33 mouse cellular contexts compared by ENCODE assay signal in the genomic region with DNA sequence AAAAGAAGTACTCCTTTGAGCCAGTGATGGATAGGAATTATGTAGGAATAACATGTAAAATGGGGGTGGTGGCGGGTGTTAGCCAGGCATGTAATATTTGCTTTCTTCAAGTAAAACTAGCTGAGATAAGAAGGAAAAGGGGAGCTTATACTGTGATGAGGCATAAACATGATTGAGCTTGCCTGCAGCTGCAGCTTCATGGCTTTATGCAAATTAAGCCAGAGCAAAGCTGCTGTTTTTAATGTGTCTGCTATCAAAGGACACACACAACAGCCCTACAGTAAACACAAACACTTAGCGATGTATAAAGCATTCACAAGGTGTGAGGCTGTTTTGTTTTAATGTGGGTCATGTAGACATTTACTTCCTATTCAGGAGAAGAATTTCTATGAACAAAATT.
DNase-seq lines count a peak whose midpoint lies in the region; ATAC-seq and TF ChIP-seq lines count a peak whose summit lies in the region.
"Had no signal": no experiment of that assay in that cellular context is flagged by ENCODE, and none has a peak within 500 bp of the region (broad histone marks: within the 10 kb centered on the region; RNA-seq: fewer than 3 reads in every experiment).

No protein-coding gene starts in this region.

- no peak overlapping the region for H3K9ac ChIP-seq in hindbrain, embryonic 13.5 days
- no peak overlapping the region for H3K9ac ChIP-seq in hindbrain, embryonic 12.5 days
- H3K9ac ChIP-seq in midbrain, embryonic 13.5 days (replicated peaks) = no peak overlapping the region
- no peak overlapping the region for H3K9ac ChIP-seq in midbrain, embryonic 11.5 days (ENCODE audit: low read length)
- H3K9ac ChIP-seq in midbrain, embryonic 15.5 days = no peak overlapping the region
- H3K9ac ChIP-seq: embryonic facial prominence, embryonic 15.5 days; heart, embryonic 12.5 days; intestine, embryonic 15.5 days; liver, embryonic 12.5 days; liver, postnatal 0 days had no signal

- WGBS in hindbrain, embryonic 13.5 days = 76% methylated on average over 2 of the region's 2 CpGs
- WGBS in hindbrain, embryonic 12.5 days = 84% methylated on average over 2 of the region's 2 CpGs
- 77% methylated on average over 2 of the region's 2 CpGs for WGBS in midbrain, embryonic 13.5 days
- WGBS in midbrain, embryonic 11.5 days = 92% methylated on average over 2 of the region's 2 CpGs
- 60% methylated on average over 2 of the region's 2 CpGs for WGBS in midbrain, embryonic 15.5 days

- H3K4me2 ChIP-seq in hindbrain, embryonic 13.5 days = no peak overlapping the region
- H3K4me2 ChIP-seq in hindbrain, embryonic 12.5 days (replicated peaks) = no peak overlapping the region
- H3K4me2 ChIP-seq in midbrain, embryonic 13.5 days (replicated peaks) = no peak overlapping the region
- H3K4me2 ChIP-seq in midbrain, embryonic 11.5 days = no peak overlapping the region
- no peak overlapping the region for H3K4me2 ChIP-seq in midbrain, embryonic 15.5 days
- H3K4me2 ChIP-seq: embryonic facial prominence, embryonic 15.5 days; heart, embryonic 12.5 days; intestine, embryonic 15.5 days; liver, embryonic 12.5 days had no signal

- no peaks in the 10 kb centered on the region for H3K36me3 ChIP-seq in hindbrain, embryonic 13.5 days
- no peaks in the 10 kb centered on the region for H3K36me3 ChIP-seq in hindbrain, embryonic 12.5 days
- no peaks in the 10 kb centered on the region for H3K36me3 ChIP-seq in midbrain, embryonic 13.5 days
- H3K36me3 ChIP-seq in midbrain, embryonic 11.5 days (ENCODE audit: control insufficient read depth, insufficient read depth, low read length) = no peaks in the 10 kb centered on the region
- no peaks in the 10 kb centered on the region for H3K36me3 ChIP-seq in midbrain, embryonic 15.5 days (replicated peaks)
- H3K36me3 ChIP-seq: embryonic facial prominence, embryonic 10.5 days; embryonic facial prominence, embryonic 15.5 days; heart, embryonic 12.5 days; intestine, embryonic 15.5 days; liver, embryonic 12.5 days had no signal

- peak overlapping the region; percentile 58 for H3K27ac ChIP-seq in hindbrain, embryonic 13.5 days
- H3K27ac ChIP-seq in hindbrain, embryonic 12.5 days = no peak overlapping the region
- H3K27ac ChIP-seq in midbrain, embryonic 13.5 days = peak overlapping the region; percentile 19; the same call in 1 of the 2 replicates
- no peak overlapping the region for H3K27ac ChIP-seq in midbrain, embryonic 11.5 days (ENCODE audit: low read depth, low read length)
- H3K27ac ChIP-seq in midbrain, embryonic 15.5 days = peak overlapping the region; percentile 27; the same call in 1 of the 2 replicates
- H3K27ac ChIP-seq: embryonic facial prominence, embryonic 10.5 days; embryonic facial prominence, embryonic 15.5 days; gastrocnemius, adult 2 months; intestine, embryonic 15.5 days; kidney, postnatal 0 days; liver, embryonic 12.5 days had no signal

- no peak for TF ChIP-seq CTCF in brain, embryonic 14.5 days (IDR thresholded peaks at IDR 0.05; ENCODE audit: borderline replicate concordance, extremely low read depth, insufficient read depth, insufficient read length)

- DNase-seq in midbrain, embryonic 11.5 days (ENCODE audit: low spot score, missing footprints) = no peak
- DNase-seq in brain, embryonic 14.5 days (ENCODE audit: low read depth) = peak; percentile 65
- DNase-seq in T-cell, adult 2 months (ENCODE audit: low spot score) = no peak
- DNase-seq: adrenal gland, adult 2 months; adrenal gland, postnatal 36 days; B cell, adult 2 months; cerebellum, adult 2 months; cerebellum, postnatal 14 days; gastrocnemius, adult 2 months; gastrocnemius, postnatal 36 days; heart, adult 18-20 months; heart, postnatal 4 days; kidney, adult 8-10 months; kidney, postnatal 4 days; layer of hippocampus, postnatal 36 days; left cerebral cortex, postnatal 4 days; liver, postnatal 0 days; lung, postnatal 36 days; right cerebral cortex, adult 18-20 months; spleen, adult 18-20 months; thymus, adult 2 months; thymus, postnatal 36 days had no signal

- no peak for ATAC-seq in hindbrain, embryonic 13.5 days (ENCODE audit: low FRiP score)
- ATAC-seq in hindbrain, embryonic 12.5 days (ENCODE audit: low FRiP score) = no peak
- 0 out of 2 replicates have a peak, but pooled peaks have one; percentile 13 for ATAC-seq in midbrain, embryonic 13.5 days
- ATAC-seq in midbrain, embryonic 11.5 days (ENCODE audit: low FRiP score) = no peak
- ATAC-seq in midbrain, embryonic 15.5 days (replicated peaks) = peak; percentile 43; the same call in 1 of the 2 replicates
- ATAC-seq: activated CD4-positive, CD25-positive, alpha-beta regulatory T cell, adult 4 months; intestine, embryonic 15.5 days; liver, embryonic 12.5 days; liver, postnatal 0 days had no signal

- H3K4me3 ChIP-seq in hindbrain, embryonic 13.5 days = no peak overlapping the region
- no peak overlapping the region for H3K4me3 ChIP-seq in hindbrain, embryonic 12.5 days
- no peak overlapping the region for H3K4me3 ChIP-seq in midbrain, embryonic 13.5 days (replicated peaks)
- H3K4me3 ChIP-seq in midbrain, embryonic 11.5 days (ENCODE audit: low read depth, low read length) = no peak overlapping the region
- H3K4me3 ChIP-seq in midbrain, embryonic 15.5 days = no peak overlapping the region
- H3K4me3 ChIP-seq: embryonic facial prominence, embryonic 10.5 days; embryonic facial prominence, embryonic 15.5 days; gastrocnemius, adult 2 months; heart, embryonic 12.5 days; intestine, embryonic 15.5 days; liver, embryonic 12.5 days had no signal

- peaks cover 16% of the 10 kb centered on the region for H3K4me1 ChIP-seq in hindbrain, embryonic 13.5 days (replicated peaks)
- H3K4me1 ChIP-seq in hindbrain, embryonic 12.5 days = peaks cover 8% of the 10 kb centered on the region
- peaks cover 17% of the 10 kb centered on the region for H3K4me1 ChIP-seq in midbrain, embryonic 13.5 days (replicated peaks)
- H3K4me1 ChIP-seq in midbrain, embryonic 11.5 days (ENCODE audit: control insufficient read depth, insufficient read depth, low read length) = peaks cover 10% of the 10 kb centered on the region
- H3K4me1 ChIP-seq in midbrain, embryonic 15.5 days = peaks cover 19% of the 10 kb centered on the region

- TF ChIP-seq POLR2A in brain, embryonic 14.5 days (IDR thresholded peaks at IDR 0.05; ENCODE audit: borderline replicate concordance, extremely low read depth, insufficient read depth, insufficient read length, poor library complexity, severe bottlenecking) = no peak

- no peaks in the 10 kb centered on the region for H3K27me3 ChIP-seq in hindbrain, embryonic 13.5 days
- no peaks in the 10 kb centered on the region for H3K27me3 ChIP-seq in hindbrain, embryonic 12.5 days
- H3K27me3 ChIP-seq in midbrain, embryonic 13.5 days = no peaks in the 10 kb centered on the region
- H3K27me3 ChIP-seq in midbrain, embryonic 11.5 days (ENCODE audit: control insufficient read depth, insufficient read depth, low read length) = no peaks in the 10 kb centered on the region
- H3K27me3 ChIP-seq in midbrain, embryonic 15.5 days (replicated peaks) = no peaks in the 10 kb centered on the region
- H3K27me3 ChIP-seq: embryonic facial prominence, embryonic 15.5 days; heart, embryonic 12.5 days; intestine, embryonic 15.5 days; liver, embryonic 12.5 days had no signal

- H3K9me3 ChIP-seq in hindbrain, embryonic 13.5 days = no peaks in the 10 kb centered on the region
- no peaks in the 10 kb centered on the region for H3K9me3 ChIP-seq in hindbrain, embryonic 12.5 days (replicated peaks)
- no peaks in the 10 kb centered on the region for H3K9me3 ChIP-seq in midbrain, embryonic 13.5 days
- no peaks in the 10 kb centered on the region for H3K9me3 ChIP-seq in midbrain, embryonic 11.5 days (ENCODE audit: control insufficient read depth, low read length)
- no peaks in the 10 kb centered on the region for H3K9me3 ChIP-seq in midbrain, embryonic 15.5 days
- H3K9me3 ChIP-seq: embryonic facial prominence, embryonic 10.5 days; embryonic facial prominence, embryonic 15.5 days; heart, embryonic 12.5 days; intestine, embryonic 15.5 days; liver, embryonic 12.5 days had no signal

Comparison
In these comparisons a context has a peak if more than half of its experiments do, and no peak if none do; other contexts are left out.
1. ATAC-seq: peak in midbrain, embryonic 13.5 days (single experiment) and midbrain, embryonic 15.5 days (single experiment); none in hindbrain, embryonic 13.5 days (single experiment), hindbrain, embryonic 12.5 days (single experiment) and midbrain, embryonic 11.5 days (single experiment).
2. H3K27ac ChIP-seq: peak in hindbrain, embryonic 13.5 days (single experiment), midbrain, embryonic 13.5 days (single experiment) and midbrain, embryonic 15.5 days (single experiment); none in hindbrain, embryonic 12.5 days (single experiment) and midbrain, embryonic 11.5 days (single experiment).